Mouse (Mus musculus) T-helper 2 cell (primary cell): ENCODE results near the gene Acads.

Experiments
- in situ Hi-C: fragments of 300-600 bp; cut with MboI, MseI; formaldehyde crosslinking; loops from one replicate; pipeline ENCODE4 v1.15.1; 2025; ENCODE audit warnings: high pct_unique_total_duplicates

Acads gene

DNA sequence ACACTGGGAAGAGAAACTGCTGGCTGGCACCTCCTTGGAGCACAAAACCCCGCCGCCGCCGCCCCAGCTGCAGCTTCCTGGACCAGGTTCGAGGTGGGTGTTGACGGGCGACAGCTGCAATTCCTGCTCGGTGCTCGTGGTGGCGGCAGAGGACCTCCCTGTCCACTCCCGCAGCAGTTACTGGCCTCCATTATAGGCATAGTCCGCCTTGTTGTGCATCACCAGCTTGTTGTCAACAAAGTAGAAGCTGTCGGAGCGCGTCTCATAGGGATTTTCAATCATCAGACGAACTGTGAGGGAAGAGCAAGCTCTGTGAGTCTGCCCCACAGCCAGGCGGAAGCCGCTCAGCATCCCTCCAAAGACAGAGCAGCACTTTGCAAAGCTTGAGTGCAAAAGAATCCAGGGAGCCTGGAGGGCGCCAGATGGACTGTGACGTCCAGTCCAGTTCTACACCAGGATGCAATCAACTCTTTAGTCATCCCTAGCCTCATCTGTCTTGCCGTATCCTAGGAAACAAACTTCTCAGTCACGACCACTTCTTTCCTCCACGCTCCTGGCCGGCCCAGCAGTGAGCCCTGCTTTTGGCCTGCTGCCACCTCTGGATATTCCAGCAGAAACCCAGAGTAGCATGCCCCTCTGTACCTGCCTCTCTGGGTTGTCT is 6.2 kb upstream of the Acads start:
- in situ Hi-C loops, result loop anchor here (5.0 kb wide), 2 partner anchors 37 to 112 kb away; partner anchors contain the start of gene Pop5

DNA sequence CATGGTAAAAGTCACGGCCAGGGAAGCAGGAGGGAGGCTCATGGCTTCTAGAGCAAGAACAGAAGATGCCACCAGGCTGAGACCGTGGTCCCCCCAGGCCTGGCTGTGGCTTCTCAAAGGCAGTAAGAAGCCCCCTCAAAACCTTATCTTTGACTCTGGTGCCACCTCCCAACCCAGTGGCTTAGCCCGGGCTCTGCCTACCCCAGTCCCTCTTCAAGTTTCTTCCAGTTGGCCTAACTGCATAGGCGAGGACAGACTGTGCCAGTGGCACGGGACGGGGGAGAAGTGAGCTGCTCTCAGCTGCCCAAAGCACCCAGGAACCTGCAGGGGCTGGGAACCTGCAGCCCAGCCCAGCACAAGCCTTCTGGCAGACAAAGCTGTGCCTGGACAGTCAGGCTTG is 5.5 kb upstream of the Acads start:
- in situ Hi-C loops, result loop anchor here (5.0 kb wide), 2 partner anchors 38 to 113 kb away; partner anchors contain the start of gene Pop5

DNA sequence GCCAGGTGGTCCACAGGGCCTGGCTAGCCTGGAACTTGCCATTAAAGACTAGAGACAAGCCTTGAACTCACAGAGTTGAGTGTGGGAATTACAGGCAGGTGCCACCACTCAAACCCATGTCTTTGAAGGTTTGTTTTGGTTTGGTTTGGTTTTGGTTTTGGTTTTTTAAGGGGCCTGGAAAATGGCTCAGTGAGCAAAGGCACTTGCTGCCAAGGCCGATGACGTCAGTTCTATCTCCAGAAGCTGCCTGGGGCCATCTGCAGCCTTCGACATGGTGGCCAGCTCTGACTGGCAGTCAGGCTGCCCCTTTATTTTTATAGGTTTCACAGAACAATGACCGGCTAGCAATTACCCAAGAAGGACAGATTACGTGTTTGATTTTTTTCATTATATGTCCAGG is 1.8 kb upstream of the Acads start:
- in situ Hi-C loops, result no loop called here

DNA sequence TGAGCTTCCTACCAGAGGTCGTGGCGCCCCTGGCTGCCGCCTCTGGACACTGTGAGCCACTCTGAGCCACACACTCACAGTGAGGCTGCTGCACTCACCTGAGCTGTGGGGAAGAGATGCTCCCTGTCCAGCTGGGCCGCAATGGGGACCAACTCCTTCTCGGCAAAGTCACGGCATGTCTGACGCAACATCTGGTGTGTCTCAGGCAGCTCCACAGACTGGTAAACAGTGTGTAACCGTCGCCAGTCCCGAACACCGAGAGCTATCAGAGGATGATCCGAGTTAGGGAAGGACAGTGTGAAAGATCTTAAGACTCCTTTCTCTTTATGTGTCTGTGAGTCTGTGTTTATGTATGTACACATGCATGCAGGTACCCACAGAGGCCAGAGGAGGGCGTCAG is 1.7 kb downstream of the Acads start:
- in situ Hi-C loops, result no loop called here

DNA sequence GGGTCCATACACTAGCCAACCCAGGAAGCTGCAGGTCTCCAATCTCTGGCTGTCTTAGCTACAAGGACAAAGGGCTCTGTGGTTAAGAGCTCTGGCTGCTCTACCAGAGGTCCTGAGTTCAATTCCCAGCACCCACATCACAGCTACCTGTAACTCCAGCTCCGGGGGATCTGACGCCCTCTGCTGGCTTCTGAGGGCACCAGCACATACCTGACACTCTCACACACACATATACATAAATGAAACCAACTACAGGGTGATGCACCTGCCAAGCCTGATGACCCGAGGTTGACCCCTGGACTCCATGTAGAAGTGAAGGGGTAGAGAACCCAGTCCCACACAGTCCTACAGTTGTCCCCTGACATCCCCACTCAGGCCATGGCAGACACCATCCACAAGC is 2.7 kb downstream of the Acads start:
- in situ Hi-C loops, result no loop called here

DNA sequence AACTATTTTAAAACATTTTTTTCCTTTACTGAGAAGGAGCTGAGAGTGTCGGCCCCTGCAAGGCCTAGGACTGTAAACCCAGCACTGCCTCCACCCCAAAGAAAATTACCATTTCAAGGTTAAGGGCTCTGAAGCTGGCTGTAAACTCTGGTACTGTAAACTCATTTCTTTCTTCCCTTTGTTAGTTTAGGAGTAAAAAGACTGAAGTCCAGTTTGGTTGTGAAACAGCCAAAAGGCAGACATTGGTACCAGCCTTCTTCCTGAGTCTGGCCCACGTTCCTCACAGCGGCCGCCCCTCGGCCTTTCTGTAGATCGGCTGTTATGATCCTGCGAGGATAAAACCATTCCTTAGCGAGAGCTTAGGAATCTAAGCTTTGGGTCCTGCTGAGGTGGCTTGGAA is 4.6 kb downstream of the Acads start:
- in situ Hi-C loops, result no loop called here

DNA sequence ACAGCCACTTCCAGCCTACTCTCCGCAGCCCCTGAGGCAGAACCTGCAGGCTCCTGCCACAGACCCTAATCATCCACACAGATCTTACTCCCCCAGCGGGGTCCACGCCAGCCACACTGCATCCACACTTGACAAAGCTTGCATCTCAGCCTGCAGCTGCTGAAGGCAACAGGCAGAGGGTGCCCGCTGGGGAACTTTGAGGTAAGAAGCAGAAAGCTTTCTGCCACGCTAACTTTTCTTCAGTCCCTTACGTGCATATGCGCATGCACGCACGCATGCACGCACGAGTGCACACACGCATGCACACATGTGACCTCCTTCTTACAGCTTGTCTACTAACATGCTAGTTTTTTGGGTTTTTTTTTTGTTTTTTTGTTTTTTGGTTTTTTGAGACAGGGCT is 5.9 kb downstream of the Acads start:
- in situ Hi-C loops, result no loop called here

DNA sequence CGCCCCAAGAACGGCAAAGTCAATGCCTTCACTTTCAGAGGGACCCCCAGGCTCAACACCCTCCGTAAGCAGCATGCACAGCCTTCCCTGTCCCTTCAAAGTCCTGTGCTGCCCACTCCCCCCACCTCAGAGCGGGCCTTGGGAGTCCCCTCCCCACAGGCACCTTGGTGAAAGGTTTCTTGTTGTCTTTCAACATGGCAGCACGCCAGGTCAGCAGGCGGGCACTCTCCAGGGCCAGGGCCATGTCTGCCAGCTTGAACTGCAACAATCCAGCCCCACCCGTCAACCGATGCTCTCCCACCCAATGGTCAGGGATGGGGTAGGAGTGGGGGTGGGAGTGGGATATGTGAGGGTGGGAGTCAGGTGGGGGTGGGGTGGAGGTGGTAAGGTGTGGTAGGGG is 8.0 kb downstream of the Acads start:
- in situ Hi-C loops, result no loop called here

DNA sequence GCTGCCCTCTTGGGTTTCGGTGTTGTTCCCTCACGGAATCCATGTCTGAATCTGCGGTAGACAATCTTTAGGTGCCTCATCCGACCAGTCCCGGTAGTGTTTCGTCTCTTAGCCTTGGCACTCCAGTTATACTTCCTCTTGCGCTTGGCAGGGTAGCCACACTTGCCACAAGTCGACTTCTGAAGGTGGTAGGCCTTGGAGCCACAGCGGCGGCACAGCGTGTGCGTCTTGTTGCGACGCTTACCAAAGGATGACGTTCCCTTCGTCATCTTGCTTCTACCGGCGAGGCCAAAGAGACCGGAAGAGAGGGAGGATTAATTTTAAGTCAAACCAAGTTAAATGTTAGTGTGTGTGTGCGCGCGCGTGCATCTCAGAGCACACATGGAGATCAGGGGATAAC is 15.9 kb downstream of the Acads start:
- in situ Hi-C loops, result loop anchor here (10.0 kb wide), 2 partner anchors 118 to 258 kb away; no protein-coding TSS in a partner anchor

DNA sequence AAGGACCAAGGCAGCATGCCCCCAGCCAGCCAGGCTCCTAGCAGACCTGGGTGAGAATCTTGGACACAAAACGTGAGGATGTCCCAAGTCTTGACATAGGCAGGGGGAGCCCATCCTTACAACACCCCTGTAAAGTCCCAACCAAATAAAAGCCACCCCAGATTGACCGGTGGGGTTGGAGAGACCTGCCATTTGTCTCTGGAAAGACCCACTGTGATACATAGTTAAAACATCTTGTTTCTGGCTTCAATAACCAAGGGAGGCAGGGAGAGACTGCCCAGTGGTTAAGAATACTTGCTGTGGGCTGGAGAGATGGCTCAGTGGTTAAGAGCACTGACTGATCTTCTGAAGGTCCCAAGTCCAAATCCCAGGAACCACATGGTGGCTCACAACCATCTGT is 16.9 kb downstream of the Acads start:
- in situ Hi-C loops, result loop anchor here (10.0 kb wide), 2 partner anchors 117 to 257 kb away; no protein-coding TSS in a partner anchor

DNA sequence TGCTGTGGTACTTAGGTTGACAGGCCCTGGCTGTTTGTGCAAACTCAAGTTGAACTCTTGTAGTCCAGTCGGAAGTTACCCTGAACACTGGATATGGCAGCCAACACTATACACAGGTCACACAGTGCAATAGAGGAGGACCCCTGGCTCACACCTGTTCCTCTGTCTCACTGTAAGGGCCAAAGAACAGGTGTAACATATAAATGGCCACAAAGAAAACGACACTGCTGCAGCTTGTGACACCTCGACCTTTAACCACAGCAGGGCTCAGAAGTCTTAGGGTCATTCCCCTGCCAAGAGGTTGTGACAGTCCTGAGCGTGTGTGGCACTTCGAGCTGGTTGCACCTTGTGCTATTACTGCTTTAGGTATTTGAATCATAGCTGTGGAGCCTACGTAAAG is 18.7 kb downstream of the Acads start:
- in situ Hi-C loops, result loop anchor here (10.0 kb wide), 2 partner anchors 116 to 256 kb away; no protein-coding TSS in a partner anchor

DNA sequence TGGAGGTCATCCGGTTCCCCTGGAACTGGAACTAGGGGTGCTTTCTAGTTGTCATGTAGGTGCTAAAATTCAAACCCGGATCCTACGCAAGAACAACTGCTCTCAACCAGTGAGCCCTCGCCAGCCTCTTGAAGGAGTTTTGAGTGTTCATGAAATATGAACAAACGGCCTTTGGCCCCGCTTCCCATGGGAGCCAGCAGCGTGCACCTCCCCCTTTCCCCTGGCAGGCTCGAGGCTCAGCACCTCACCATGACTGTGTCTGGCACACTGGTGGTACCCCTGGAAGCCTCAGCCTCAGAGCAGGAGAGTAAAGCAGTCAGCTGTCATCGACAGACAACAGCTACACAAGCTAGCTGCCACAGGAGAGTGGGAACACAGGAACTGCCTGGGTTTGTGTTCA is 19.2 kb downstream of the Acads start:
- in situ Hi-C loops, result loop anchor here (10.0 kb wide), 2 partner anchors 115 to 255 kb away; no protein-coding TSS in a partner anchor

DNA sequence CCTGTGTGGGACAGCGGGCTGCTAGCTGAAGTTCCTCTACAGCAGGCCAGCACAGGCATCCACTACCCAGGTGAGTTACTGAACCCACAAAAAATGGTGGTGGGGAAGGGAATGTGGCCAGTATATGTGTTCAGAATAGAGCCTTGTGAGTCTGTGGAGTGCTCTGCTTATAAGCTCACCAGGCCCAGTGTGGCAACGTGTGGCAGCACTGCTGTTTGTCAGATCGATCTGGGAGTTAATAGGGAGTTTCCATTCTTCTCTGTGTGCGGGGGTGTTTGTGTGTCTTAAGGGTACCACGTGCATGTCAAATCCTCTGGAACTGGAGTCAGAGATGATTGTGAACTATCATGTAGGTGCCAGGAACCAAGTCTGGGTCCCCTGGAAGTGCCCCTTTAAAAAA is 19.6 kb downstream of the Acads start:
- in situ Hi-C loops, result no loop called here

DNA sequence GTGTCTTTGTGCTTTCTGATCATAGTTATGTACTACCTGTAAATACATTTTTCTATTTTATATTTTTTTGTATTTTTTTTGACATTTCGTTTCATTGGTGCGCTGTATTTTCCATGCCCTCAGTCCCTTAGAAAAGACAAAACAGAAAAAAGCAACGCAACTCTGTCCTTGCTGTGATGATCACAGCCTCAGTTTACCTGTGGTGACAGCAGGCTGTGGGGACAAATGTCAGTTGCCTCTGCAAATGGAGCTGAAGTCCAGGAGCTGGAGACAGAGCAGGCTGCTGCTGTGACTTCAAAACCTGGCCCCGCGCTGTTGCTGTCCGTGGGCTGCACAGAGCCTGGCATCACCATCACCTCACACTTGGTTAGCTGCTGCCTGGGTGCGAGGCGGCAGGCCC is 21.0 kb downstream of the Acads start, which contains the start of gene Gm10401:
TSS of gene Gm10401 (minus strand) at position 101 of the 400 bp plus-strand sequence.
- in situ Hi-C loops, result no loop called here

DNA sequence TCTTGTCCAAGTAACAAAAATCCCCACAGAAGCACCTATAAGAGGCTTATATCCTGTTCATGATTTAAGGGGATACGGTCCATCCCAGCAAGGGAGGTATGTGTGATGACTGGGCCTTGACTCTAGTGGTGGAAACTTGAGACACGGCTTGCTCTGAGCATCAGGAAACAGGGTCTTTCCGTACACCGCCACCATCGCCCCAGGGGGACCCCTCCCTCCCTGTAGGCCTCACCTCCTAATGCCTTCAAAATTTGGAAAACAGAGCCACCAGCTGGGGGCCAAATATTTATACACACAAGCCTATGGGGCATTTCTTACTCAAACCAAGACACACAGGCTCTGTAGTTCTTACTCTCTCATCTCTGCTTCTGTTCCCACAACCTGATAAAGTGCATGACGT is 27.4 kb downstream of the Acads start:
- in situ Hi-C loops, result no loop called here

DNA sequence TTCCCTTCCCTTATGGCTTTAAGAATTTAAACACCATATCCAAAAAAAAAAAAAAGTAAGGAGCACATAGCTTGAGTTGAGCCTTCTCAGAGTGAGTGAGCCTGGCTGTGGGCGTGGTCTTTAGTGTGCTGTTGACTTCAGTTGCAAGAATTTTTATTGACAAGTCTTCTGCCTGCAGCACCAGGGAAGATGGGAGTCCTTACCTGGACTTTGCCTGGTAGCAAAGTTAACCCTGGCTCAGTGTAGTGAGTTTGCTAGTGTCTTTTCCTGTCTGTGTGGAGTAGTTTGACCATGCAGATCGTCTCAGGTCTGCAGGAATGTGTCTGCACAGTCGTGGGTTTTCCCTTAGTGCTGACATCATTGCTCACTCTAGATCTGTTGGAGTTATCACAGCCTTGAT is 28.1 kb downstream of the Acads start:
- in situ Hi-C loops, result no loop called here

DNA sequence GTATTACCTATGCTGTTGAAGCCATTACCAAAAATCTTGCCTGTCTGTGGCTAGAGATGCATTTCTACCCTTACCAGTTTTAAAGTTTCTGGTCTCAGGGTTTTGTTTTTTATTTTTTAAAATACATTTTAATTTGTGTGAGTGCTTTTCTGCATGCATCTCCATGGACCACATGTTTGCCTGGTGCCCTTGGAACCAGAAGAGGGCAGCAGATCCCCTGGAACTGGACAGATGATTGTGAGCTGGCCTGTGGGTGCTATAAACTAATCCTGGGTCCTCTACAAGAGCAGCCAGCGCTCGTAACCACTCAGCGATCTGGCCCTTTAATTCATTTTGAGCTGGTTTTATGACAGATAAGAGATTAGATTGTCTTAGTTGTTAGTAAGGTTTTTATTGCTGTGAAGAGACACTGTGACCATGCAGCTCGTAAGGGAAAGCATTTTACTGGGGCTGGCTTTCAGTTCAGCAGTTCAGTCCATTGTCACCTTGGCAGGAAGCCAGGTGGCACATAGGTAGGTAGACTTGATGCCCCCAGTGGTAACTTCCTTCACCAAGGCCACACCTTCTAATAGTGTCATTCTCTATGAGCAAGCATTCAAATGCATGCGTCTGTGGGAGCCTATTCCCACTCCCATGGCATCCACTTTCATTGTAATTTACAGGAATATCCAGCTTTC is 29.4 kb downstream of the Acads start:
- in situ Hi-C loops, result no loop called here

DNA sequence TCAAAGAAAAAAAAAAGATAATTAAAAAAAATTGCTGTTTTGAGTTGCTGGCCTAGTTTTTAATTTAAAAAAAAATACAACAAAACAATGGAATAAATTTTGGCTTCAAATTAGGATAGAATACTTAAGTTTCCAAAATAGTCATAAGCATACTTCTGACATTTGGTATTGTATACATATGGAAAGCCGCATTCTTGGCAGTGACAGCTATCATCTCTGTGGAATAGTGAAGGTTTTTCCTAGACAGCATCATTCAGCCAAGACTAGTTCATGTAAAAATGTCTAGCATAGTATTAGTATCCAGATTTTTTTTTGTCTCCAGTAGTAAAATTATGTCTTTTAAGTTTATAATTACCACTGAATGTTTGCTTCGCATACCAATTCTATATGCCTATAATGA is 33.5 kb downstream of the Acads start:
- in situ Hi-C loops, result no loop called here

DNA sequence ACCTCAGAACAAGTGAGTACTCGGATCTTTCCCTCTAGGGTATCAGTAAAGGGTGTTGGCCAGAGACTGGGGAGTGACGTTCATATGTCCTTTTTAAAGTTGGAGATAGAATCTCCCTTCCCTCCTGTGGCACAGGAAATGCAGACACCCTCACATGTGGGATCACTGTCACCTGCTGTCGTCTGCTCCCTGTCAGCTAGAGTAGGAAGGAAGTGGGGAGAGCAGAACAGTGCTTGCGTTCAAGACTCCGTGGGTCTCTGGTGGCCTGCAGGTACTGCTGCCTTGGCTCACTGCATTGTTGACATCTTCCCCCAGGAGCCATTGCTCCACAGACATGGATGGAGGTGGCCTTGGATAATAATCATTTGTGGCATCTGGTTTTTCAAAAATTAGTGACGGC is 35.7 kb downstream of the Acads start:
- in situ Hi-C loops, result no loop called here

DNA sequence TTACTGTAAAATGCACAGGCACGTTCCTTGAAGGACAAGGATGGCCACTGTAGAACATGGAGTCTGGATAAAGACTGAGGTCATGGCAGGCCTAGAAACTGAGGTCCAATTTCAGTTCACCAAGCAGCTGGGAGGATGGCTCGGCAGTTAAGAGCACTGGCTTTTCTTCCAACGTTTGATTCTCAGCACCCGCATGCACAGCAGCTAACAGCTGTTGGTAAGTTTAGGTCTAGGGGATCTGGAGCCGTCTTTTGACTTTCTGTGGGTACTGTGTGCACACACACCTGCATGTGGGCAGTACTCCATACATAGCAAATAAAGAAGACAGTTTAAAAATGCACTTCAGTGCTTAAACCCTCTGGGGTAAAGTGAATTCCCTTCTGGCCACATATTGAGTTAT is 37.5 kb downstream of the Acads start:
- in situ Hi-C loops, result no loop called here

DNA sequence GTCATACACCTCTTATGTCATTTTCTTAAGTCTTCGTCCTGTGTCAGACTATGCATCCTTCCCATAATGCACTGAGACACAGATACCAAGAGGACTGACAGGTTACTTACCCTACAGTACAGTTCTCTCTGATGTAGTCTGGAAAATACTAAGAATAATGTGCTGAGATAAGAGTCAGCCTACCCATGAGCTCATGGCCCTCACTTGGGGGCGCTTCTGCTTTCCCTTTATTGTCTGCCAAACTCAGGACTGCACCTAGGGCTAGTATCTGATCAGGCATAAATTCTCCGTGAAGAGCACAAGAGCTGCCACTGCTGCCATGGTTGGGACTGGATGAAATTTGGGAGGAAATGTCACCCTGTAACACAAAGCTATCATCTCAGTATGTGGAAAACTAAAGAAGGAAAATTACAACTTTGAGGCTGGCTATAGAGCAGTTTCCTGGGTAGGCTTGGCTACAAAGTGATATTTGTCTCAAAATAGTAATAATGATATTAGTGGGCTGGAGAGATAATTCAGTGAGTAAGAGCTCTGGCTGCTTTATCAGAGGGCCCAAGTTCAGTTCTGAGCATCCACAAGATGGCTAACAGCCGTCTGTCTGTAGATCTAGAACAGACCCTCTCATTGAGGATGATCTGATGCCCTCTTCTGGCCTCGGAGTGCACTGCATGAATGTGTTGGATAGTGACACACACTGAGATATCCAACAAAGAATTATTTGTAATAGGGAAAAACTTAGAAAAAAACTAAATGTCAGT is 42.8 kb downstream of the Acads start:
- in situ Hi-C loops, result no loop called here

DNA sequence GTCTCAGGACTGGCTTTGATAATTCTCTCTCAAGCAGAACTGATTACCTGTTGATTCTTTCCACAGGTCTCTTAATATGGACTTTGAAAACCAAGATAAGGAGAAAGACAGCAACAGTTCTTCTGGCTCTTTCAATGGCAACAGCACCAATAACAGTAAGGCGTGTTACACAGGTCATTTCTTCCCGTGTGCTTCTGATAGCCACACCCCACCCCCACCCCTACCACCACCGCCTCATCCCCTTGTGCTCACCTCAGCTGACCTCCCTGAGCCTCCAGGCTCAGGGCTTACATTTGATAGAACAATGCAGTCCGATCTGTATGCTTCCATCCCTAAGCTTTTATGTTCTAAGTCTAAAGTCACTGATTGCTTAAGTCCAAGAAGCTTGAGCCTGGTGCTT is 44.4 kb downstream of the Acads start:
- in situ Hi-C loops, result loop anchor here (5.0 kb wide), 1 partner anchor 97 kb away; no protein-coding TSS in a partner anchor
